Mouse (Mus musculus) neural tube, embryonic 14.5 days (tissue): Measurements from ENCODE around the gene Krt39. TPM values are rescaled to one million over a fixed set of nuclear protein-coding genes. Genes with fewer than 3 reads are reported as not detected.

Source experiments
- ATAC-seq: fragments of 200-750 bp; cut with Nextera tagmentation; 2 replicates; pipeline ENCODE4 v1.8.0; 2017; ENCODE audit warnings: low read depth, mild to moderate bottlenecking, moderate TSS enrichment, moderate library complexity
- H3K27ac ChIP-seq: fragments of 300-500 bp; sonication (generic); 2 replicates; pipeline ENCODE4 v1.5.1; 2014; ENCODE audit warnings: low read depth, mild to moderate bottlenecking, control low read depth, low read length, moderate library complexity, mixed read lengths
- H3K27me3 ChIP-seq: fragments of 300-500 bp; sonication (generic); 2 replicates; pipeline ENCODE4 v1.6.1; 2014; ENCODE audit warnings: low read length; ENCODE audit not compliant: control insufficient read depth, insufficient read depth
- H3K36me3 ChIP-seq: fragments of 300-500 bp; sonication (generic); 2 replicates; pipeline ENCODE4 v1.6.1; 2014; ENCODE audit warnings: low read length, mixed read lengths; ENCODE audit not compliant: control insufficient read depth, insufficient read depth
- H3K4me1 ChIP-seq: fragments of 300-500 bp; sonication (generic); 2 replicates; pipeline ENCODE4 v1.6.1; 2014; ENCODE audit warnings: low read length; ENCODE audit not compliant: control insufficient read depth, insufficient read depth
- H3K4me2 ChIP-seq: fragments of 300-500 bp; sonication (generic); 2 replicates; pipeline ENCODE4 v1.6.1; 2014; ENCODE audit warnings: mild to moderate bottlenecking, low read depth, low read length, control low read depth
- H3K4me3 ChIP-seq: fragments of 300-500 bp; sonication (generic); 2 replicates; pipeline ENCODE4 v1.5.1; 2014; ENCODE audit warnings: low read depth, low read length, control low read depth, mixed read lengths
- H3K9ac ChIP-seq: fragments of 300-500 bp; sonication (generic); replicated peaks from 2 replicates; pipeline ENCODE4 v1.6.1; 2014; ENCODE audit warnings: low read depth, mild to moderate bottlenecking, control low read depth, low read length, mixed read lengths
- H3K9me3 ChIP-seq: fragments of 300-500 bp; sonication (generic); 2 replicates; pipeline ENCODE4 v1.6.1; 2016; ENCODE audit warnings: low read length; ENCODE audit not compliant: control insufficient read depth
- WGBS: fragments of 180-500 bp; shearing (Covaris S2); extraction: QIAGEN DNeasy Blood & Tissue Kit; methylation state at CpG from one replicate; pipeline ENCODE4 v1.1.7; 2014; 5-methylcytosine and 5-hydroxymethylcytosine counted together
- polyA plus RNA-seq: library from polyadenylated mRNA; unstranded; fragments of >200 nt; fragmentation: Nextera tagmentation; extraction: Ambion mirVana; gene quantifications from 2 replicates; pipeline ENCODE4 v1.2.1, GENCODE M21; 2014

Gene Krt39
- polyA plus RNA-seq, 1 experiment from 2014 or later, result not detected

DNA sequence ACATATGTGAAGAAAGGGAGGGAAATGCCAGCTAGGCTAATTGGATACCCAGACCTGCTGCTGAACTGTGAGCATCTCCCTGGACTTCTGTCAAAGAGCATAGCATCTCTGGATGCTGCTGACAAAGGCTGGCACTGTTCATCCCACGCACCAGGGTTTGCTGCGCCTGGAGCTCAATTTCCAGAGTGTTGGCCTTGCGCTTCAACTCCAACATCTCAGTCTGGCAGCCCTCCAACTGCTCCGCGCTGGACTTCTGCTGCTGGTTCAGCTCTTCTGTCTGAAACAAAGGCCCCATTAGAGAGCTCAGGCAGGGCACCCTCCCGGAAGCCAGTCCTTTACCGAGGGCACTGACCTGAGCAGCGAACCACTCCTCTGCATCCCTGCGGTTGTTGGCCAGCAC lies 18.6 kb upstream of the Krt39 start:
- WGBS, result 57% methylated on average over 9 of the region's 9 CpGs
- Histone ChIP-seq H3K27me3 (no peaks in the 10 kb centered on the region), H3K9me3 (no peaks in the 10 kb centered on the region), H3K27ac (no peak overlapping the region), H3K9ac (no peak overlapping the region), H3K4me2 (no peak overlapping the region), H3K36me3 (no peaks in the 10 kb centered on the region), H3K4me3 (no peak overlapping the region), H3K4me1 (no peaks in the 10 kb centered on the region)
- no peak for ATAC-seq

- WGBS, result 91% methylated on average over 8 of the region's 8 CpGs
- no peak overlapping the region for H3K4me2 ChIP-seq
- no peak overlapping the region for H3K9ac ChIP-seq
- H3K9me3 ChIP-seq, result no peaks in the 10 kb centered on the region
- ATAC-seq, result no peak
- H3K4me3 ChIP-seq, result no peak overlapping the region
- no peaks in the 10 kb centered on the region for H3K36me3 ChIP-seq
- H3K4me1 ChIP-seq, result no peaks in the 10 kb centered on the region
- no peaks in the 10 kb centered on the region for H3K27me3 ChIP-seq
- H3K27ac ChIP-seq, result no peak overlapping the region
Measured at GRCm38 (mm10) chr11:99514098-99514497, 7.0 kb downstream of the Krt39 start.

- Histone ChIP-seq H3K4me3 (no peak overlapping the region), H3K36me3 (no peaks in the 10 kb centered on the region), H3K4me2 (no peak overlapping the region), H3K27me3 (no peaks in the 10 kb centered on the region), H3K27ac (no peak overlapping the region), H3K9ac (no peak overlapping the region), H3K4me1 (peaks cover 3% of the 10 kb centered on the region; the same call in 1 of the 2 replicates), H3K9me3 (no peaks in the 10 kb centered on the region)
- ATAC-seq, result no peak
- 88% methylated on average over 9 of the region's 9 CpGs for WGBS
Measured at GRCm38 (mm10) chr11:99500095-99500805, 20.9 kb downstream of the Krt39 start.

DNA sequence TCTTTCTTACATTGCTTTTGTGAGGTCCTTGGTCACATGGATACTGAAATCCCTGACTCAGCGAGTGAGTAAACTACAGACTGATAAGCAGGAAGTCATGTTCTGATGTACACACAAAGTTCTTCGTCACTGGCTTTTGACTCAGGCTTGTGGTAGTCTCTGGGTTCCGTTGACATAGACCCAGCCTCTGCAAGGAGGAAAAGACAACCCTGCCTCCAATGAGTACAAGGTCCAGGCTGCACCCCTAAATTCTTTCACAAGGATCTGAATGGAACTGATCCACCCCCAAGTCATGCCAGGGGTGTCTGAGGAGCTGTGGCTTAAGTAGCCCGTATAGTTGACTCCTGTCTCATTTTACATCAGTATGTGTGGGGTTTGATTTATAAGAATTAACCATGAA lies 24.7 kb downstream of the Krt39 start:
- WGBS, result 91% methylated on average over 4 of the region's 4 CpGs
- H3K9ac ChIP-seq, result no peak overlapping the region
- no peaks in the 10 kb centered on the region for H3K27me3 ChIP-seq
- no peak overlapping the region for H3K4me2 ChIP-seq
- H3K9me3 ChIP-seq, result no peaks in the 10 kb centered on the region
- H3K4me3 ChIP-seq, result no peak overlapping the region
- no peak overlapping the region for H3K27ac ChIP-seq
- H3K4me1 ChIP-seq, result peaks cover under 1% of the 10 kb centered on the region; the same call in 1 of the 2 replicates
- ATAC-seq, result no peak
- H3K36me3 ChIP-seq, result no peaks in the 10 kb centered on the region

GRCm38 (mm10) chr11:99494741-99495140 lies 26.4 kb downstream of the Krt39 start:
- no peak overlapping the region for H3K27ac ChIP-seq
- H3K36me3 ChIP-seq, result no peaks in the 10 kb centered on the region
- H3K27me3 ChIP-seq, result no peaks in the 10 kb centered on the region
- H3K4me3 ChIP-seq, result no peak overlapping the region
- no peaks in the 10 kb centered on the region for H3K9me3 ChIP-seq
- H3K9ac ChIP-seq, result no peak overlapping the region
- H3K4me2 ChIP-seq, result no peak overlapping the region
- 91% methylated on average over 4 of the region's 4 CpGs for WGBS
- ATAC-seq, result no peak
- no peaks in the 10 kb centered on the region for H3K4me1 ChIP-seq

DNA sequence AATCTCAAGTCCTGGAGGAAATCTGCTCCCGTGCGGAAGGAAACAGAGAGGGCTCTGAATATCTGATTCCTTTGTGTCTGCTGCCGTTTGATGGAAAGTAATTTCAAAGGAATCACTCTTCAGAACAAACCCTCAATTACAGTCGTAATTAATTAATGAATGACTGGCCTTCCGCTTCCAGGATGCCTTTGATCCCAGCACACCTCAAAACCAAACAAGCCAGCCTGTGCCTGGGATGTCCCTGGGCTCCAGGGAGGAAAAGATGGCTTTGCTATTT lies 27.6 kb downstream of the Krt39 start:
- Histone ChIP-seq H3K4me3 (no peak overlapping the region), H3K9ac (no peak overlapping the region), H3K27ac (no peak overlapping the region), H3K9me3 (no peaks in the 10 kb centered on the region), H3K4me2 (no peak overlapping the region), H3K27me3 (no peaks in the 10 kb centered on the region), H3K4me1 (no peaks in the 10 kb centered on the region), H3K36me3 (no peaks in the 10 kb centered on the region)
- no peak for ATAC-seq
- 28% methylated on average over 5 of the region's 5 CpGs for WGBS

DNA sequence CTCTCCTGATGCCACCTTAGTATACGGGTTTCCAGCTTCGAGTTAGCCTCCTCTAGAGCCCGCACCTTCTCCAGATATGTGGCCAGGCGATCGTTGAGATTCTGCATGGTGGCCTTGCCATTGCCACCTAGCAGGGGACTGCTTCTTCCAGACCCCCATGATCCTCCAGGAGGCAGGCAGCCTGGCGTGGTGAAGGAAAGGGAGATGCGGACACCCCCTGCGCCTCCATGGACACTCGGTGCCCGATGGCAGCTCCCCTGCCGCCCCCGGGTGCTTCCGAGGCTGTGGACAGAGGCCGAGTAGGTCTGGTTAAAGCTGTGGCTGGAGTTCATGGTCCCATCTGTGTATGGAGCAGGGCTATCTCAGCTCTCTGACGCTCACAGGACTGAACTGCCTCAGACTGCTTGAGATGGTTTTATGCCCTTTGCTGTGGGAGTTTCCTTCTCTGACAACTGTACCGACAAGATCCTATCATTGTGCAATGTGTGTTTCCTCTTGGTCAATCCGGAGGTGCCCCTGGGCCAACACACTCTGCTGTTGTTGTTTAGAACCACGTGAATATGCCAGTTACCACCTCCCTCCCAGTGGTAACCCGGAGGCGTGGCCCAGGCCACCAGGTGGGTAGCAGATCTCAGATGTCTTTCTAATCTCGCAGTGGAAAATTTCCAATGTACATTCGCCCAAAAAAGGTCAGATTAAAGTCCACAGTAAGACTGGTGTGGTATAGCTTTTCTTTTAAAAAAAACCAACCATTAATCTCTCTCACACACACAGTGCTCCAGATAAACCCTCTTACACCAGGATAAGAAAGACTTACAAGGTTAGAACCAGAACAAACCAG lies 28.2 kb downstream of the Krt39 start, which contains the start of gene Krt23:
Gene Krt23, minus strand, starts transcription at position 405 of the 841 bp plus-strand sequence.
- 84% methylated on average over 22 of the region's 22 CpGs for WGBS
- ATAC-seq, result no peak
- Histone ChIP-seq H3K4me3 (no peak within 1 kb of the TSS), H3K9ac (no peak within 1 kb of the TSS), H3K36me3 (no peaks in the 10 kb centered on the region), H3K4me1 (no peaks in the 10 kb centered on the region), H3K9me3 (no peaks in the 10 kb centered on the region), H3K27me3 (no peaks in the 10 kb centered on the region), H3K27ac (no peak within 1 kb of the TSS), H3K4me2 (no peak within 1 kb of the TSS)

DNA sequence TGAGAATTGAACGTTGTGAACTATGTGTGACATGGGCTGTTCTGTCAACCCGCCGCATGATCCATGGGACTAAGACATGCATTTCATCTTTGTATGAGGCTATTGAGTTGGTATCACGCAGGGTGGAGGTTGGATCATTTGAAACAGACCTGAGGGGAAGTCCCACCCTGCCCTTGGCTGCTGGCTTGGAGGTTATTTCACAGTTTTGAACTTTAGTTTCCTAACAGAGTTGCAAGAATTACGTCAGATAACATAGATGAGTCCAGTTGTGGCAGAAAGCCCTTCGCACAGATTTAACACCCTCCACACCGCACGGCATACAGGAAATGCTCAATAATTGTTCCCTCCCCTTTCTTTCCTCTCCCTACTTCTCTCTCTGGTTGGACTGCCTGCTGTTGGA lies 30.1 kb downstream of the Krt39 start:
- H3K4me3 ChIP-seq, result no peak overlapping the region
- H3K9ac ChIP-seq, result no peak overlapping the region
- no peaks in the 10 kb centered on the region for H3K36me3 ChIP-seq
- H3K4me2 ChIP-seq, result no peak overlapping the region
- H3K4me1 ChIP-seq, result no peaks in the 10 kb centered on the region
- no peaks in the 10 kb centered on the region for H3K9me3 ChIP-seq
- WGBS, result 88% methylated on average over 8 of the region's 8 CpGs
- no peaks in the 10 kb centered on the region for H3K27me3 ChIP-seq
- ATAC-seq, result no peak
- H3K27ac ChIP-seq, result no peak overlapping the region

GRCm38 (mm10) chr11:99490624-99491023 lies 30.5 kb downstream of the Krt39 start:
- Histone ChIP-seq H3K9ac (no peak overlapping the region), H3K9me3 (no peaks in the 10 kb centered on the region), H3K4me3 (no peak overlapping the region), H3K27ac (no peak overlapping the region), H3K27me3 (no peaks in the 10 kb centered on the region), H3K4me2 (no peak overlapping the region), H3K4me1 (no peaks in the 10 kb centered on the region), H3K36me3 (no peaks in the 10 kb centered on the region)
- ATAC-seq, result no peak
- whole genome bisulfite sequencing, result 76% methylated on average over 4 of the region's 4 CpGs
